Mouse (Mus musculus): ENCODE measurements at regions not wholly inside any gene's neighbourhood (a gene's known extent, or its start where the extent isn't known, plus 50 kb on each side); places are given as distances from the start of the nearest gene placed in this dataset.

GRCm38 (mm10) chr8:88459197-88459596 is 62.0 kb upstream of the Nkd1 start:
- Histone ChIP-seq H3K4me3 (ENCODE audit: low read depth, low read length) (no peak overlapping the region), H3K27ac (ENCODE audit: low read depth, low read length) (no peak overlapping the region), H3K27me3 (ENCODE audit: control insufficient read depth, insufficient read depth, low read length) (no peaks in the 10 kb centered on the region), H3K9ac (ENCODE audit: low read length) (no peak overlapping the region), H3K4me1 (ENCODE audit: control insufficient read depth, insufficient read depth, low read length) (peaks cover 15% of the 10 kb centered on the region), H3K36me3 (ENCODE audit: control insufficient read depth, insufficient read depth, low read length) (no peaks in the 10 kb centered on the region), H3K4me2 (no peak overlapping the region), H3K9me3 (ENCODE audit: control insufficient read depth, low read length) (peaks cover 4% of the 10 kb centered on the region; the same call in 1 of the 2 replicates)
- ATAC-seq (ENCODE audit: low FRiP score): no peak
- DNase-seq (ENCODE audit: low spot score, missing footprints): no peak
- 85% methylated on average over 2 of the region's 2 CpGs for WGBS

- Histone ChIP-seq H3K4me3 (ENCODE audit: low read depth, low read length) (no peak overlapping the region), H3K27ac (ENCODE audit: low read depth, low read length) (no peak overlapping the region), H3K36me3 (ENCODE audit: control insufficient read depth, insufficient read depth, low read length) (no peaks in the 10 kb centered on the region), H3K4me2 (no peak overlapping the region), H3K4me1 (ENCODE audit: control insufficient read depth, insufficient read depth, low read length) (no peaks in the 10 kb centered on the region), H3K9me3 (ENCODE audit: control insufficient read depth, low read length) (no peaks in the 10 kb centered on the region), H3K27me3 (ENCODE audit: control insufficient read depth, insufficient read depth, low read length) (no peaks in the 10 kb centered on the region), H3K9ac (ENCODE audit: low read length) (no peak overlapping the region)
- ATAC-seq (ENCODE audit: low FRiP score) (no peak), DNase-seq (ENCODE audit: low spot score, missing footprints) (no peak)
- WGBS: 70% methylated on average over 3 of the region's 3 CpGs
Measured at GRCm38 (mm10) chr8:88467756-88468155, 53.4 kb upstream of the Nkd1 start.

DNA sequence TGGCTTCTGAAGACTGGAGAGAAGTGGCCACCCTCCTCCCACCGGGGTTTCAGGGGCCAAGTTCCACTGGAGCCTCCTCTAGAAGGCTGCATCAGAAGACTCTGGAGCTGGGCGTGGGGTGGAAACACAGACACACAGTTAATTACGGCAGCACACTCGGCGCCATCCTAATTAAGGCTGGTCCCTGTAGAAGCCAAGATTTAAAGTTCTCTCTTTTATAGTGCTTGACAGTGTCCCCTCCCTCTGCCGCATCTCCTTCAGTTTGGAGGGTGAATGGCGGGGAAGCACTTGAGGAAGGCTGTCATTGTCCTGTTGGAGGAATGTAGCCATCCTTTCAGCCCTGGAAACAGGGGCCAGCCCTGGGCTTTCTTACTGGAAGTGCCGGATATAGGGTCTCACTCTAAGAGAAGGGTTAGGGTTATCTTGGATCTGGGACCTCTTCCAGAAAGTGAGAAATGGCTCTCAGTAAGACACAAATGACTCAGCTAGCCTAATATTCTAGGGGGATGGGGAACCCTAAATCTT is 50.2 kb upstream of the Nkd1 start:
- Histone ChIP-seq H3K4me1 (ENCODE audit: control insufficient read depth, insufficient read depth, low read length) (no peaks in the 10 kb centered on the region), H3K27me3 (ENCODE audit: control insufficient read depth, insufficient read depth, low read length) (no peaks in the 10 kb centered on the region), H3K9me3 (ENCODE audit: control insufficient read depth, low read length) (no peaks in the 10 kb centered on the region), H3K9ac (ENCODE audit: low read length) (no peak overlapping the region), H3K4me3 (ENCODE audit: low read depth, low read length) (no peak overlapping the region), H3K36me3 (ENCODE audit: control insufficient read depth, insufficient read depth, low read length) (no peaks in the 10 kb centered on the region), H3K27ac (ENCODE audit: low read depth, low read length) (no peak overlapping the region), H3K4me2 (no peak overlapping the region)
- ATAC-seq (ENCODE audit: low FRiP score) (no peak), DNase-seq (ENCODE audit: low spot score, missing footprints) (no peak)
- 65% methylated on average over 8 of the region's 8 CpGs for WGBS

All from midbrain, embryonic 11.5 days (tissue).